ENCODE assay signal across 8 mouse cellular contexts in genomic region chr4:109407176-109407520, GRCm38 (mm10). TPM values are rescaled to one million over a fixed set of nuclear protein-coding genes. Genes with fewer than 3 reads are reported as not detected.
DNase-seq lines count a peak whose midpoint lies in the region; ATAC-seq and TF ChIP-seq lines count a peak whose summit lies in the region.

No protein-coding gene starts in this region.

- intact Hi-C loops in left cerebral cortex, postnatal 25 days (cut with DNase I): no loop called here

- no peak for TF ChIP-seq EP300 in liver, postnatal 0 days (IDR thresholded peaks at IDR 0.05; ENCODE audit: low read depth)

- POLR2A ChIA-PET in Patski (lab: Charles Lee): interaction anchor here (0.6 to 1.5 kb wide), 4 partner anchors 11 to 241 kb away, joined by 3 to 8 read pairs (median 5); no protein-coding TSS in a partner anchor

- CTCF ChIA-PET in Patski (lab: Charles Lee): no interaction called here

- no peak for TF ChIP-seq CTCF in Patski (IDR thresholded peaks at IDR 0.05)
- no peak for TF ChIP-seq CTCF in forebrain, postnatal 0 days (IDR thresholded peaks at IDR 0.05; ENCODE audit: low read depth)
- no peak for TF ChIP-seq CTCF in liver, postnatal 0 days (IDR thresholded peaks at IDR 0.05; ENCODE audit: low read depth)

- no peaks in the 10 kb centered on the region for H3K9me3 ChIP-seq in heart, embryonic 16.5 days (replicated peaks; ENCODE audit: control insufficient read depth, low read length)
- H3K9me3 ChIP-seq in forebrain, postnatal 0 days (ENCODE audit: low read length): no peaks in the 10 kb centered on the region
- H3K9me3 ChIP-seq in liver, postnatal 0 days (ENCODE audit: low read length): no peaks in the 10 kb centered on the region

- 4% methylated on average over 22 of the region's 24 CpGs for WGBS in heart, embryonic 16.5 days
- 2% methylated on average over 24 of the region's 24 CpGs for WGBS in forebrain, postnatal 0 days
- WGBS in liver, postnatal 0 days (ENCODE audit: insufficient replicate concordance): 3% methylated on average over 23 of the region's 24 CpGs

- no peaks in the 10 kb centered on the region for H3K36me3 ChIP-seq in heart, embryonic 16.5 days (ENCODE audit: control insufficient read depth, insufficient read depth)
- H3K36me3 ChIP-seq in forebrain, postnatal 0 days (ENCODE audit: insufficient read depth): no peaks in the 10 kb centered on the region
- peaks cover 8% of the 10 kb centered on the region; the same call in 1 of the 2 replicates for H3K36me3 ChIP-seq in liver, postnatal 0 days (replicated peaks; ENCODE audit: insufficient read depth, low read length)

- H3K4me2 ChIP-seq in heart, embryonic 16.5 days (ENCODE audit: low read depth, low read length): peak overlapping the region; percentile 92
- peak overlapping the region; percentile 99 for H3K4me2 ChIP-seq in forebrain, postnatal 0 days (ENCODE audit: low read depth)
- peak overlapping the region; percentile 99 for H3K4me2 ChIP-seq in liver, postnatal 0 days (ENCODE audit: low read depth, low read length)

- peak overlapping the region; percentile 70 for H3K4me3 ChIP-seq in heart, embryonic 16.5 days (ENCODE audit: low read length)
- peak overlapping the region; percentile 65 for H3K4me3 ChIP-seq in forebrain, postnatal 0 days (ENCODE audit: low read depth, low read length)
- peak overlapping the region; percentile 68 for H3K4me3 ChIP-seq in liver, postnatal 0 days (ENCODE audit: low read depth, low read length)

- in situ Hi-C loops in Patski (cut with MboI; ENCODE audit: low pct_unique_long_range_greater_than_20kb): no loop called here

- peak; percentile 5; the same call in 1 of the 2 replicates for ATAC-seq in heart, embryonic 16.5 days (replicated peaks; ENCODE audit: extremely low read depth, insufficient read depth, low FRiP score)
- ATAC-seq in Patski: peak; percentile 19
- peak; percentile 49 for ATAC-seq in forebrain, postnatal 0 days
- no peak for ATAC-seq in liver, postnatal 0 days
- no peak for ATAC-seq in megakaryocyte progenitor cell, adult 5-6 weeks (replicated peaks; ENCODE audit: poor library complexity)

- H3K27me3 ChIP-seq in heart, embryonic 16.5 days (ENCODE audit: control insufficient read depth, insufficient read depth, low read length): no peaks in the 10 kb centered on the region
- H3K27me3 ChIP-seq in Patski: no peaks in the 10 kb centered on the region
- H3K27me3 ChIP-seq in forebrain, postnatal 0 days (ENCODE audit: insufficient read depth, low read length): no peaks in the 10 kb centered on the region
- H3K27me3 ChIP-seq in liver, postnatal 0 days (ENCODE audit: insufficient read depth, low read length): no peaks in the 10 kb centered on the region

- H3K4me1 ChIP-seq in heart, embryonic 16.5 days (ENCODE audit: control insufficient read depth, insufficient read depth, low read length): peaks cover 27% of the 10 kb centered on the region
- 0 out of 2 replicates have a peak, but pooled peaks cover 3% of the 10 kb centered on the region for H3K4me1 ChIP-seq in forebrain, postnatal 0 days (ENCODE audit: insufficient read depth)
- peaks cover 42% of the 10 kb centered on the region for H3K4me1 ChIP-seq in liver, postnatal 0 days (ENCODE audit: insufficient read depth)

- no peak for DNase-seq in heart, adult 8-10 months (ENCODE audit: low spot score)
- no peak for DNase-seq in Patski (ENCODE audit: low read depth, low spot score)
- no peak for DNase-seq in forebrain, postnatal 0 days
- no peak for DNase-seq in liver, postnatal 0 days
- no peak for DNase-seq in embryo, embryonic 10 days (ENCODE audit: low spot score)
- DNase-seq in left cerebral cortex, postnatal 25 days (ENCODE audit: low spot score in 2 of 2): no peak

- peak overlapping the region; percentile 78 for H3K9ac ChIP-seq in heart, embryonic 16.5 days (ENCODE audit: low read length)
- peak overlapping the region; percentile 71 for H3K9ac ChIP-seq in forebrain, postnatal 0 days
- H3K9ac ChIP-seq in liver, postnatal 0 days (replicated peaks): peak overlapping the region; percentile 82

- H3K27ac ChIP-seq in heart, embryonic 16.5 days (ENCODE audit: low read length): no peak overlapping the region; the same call in 1 of the 2 replicates
- no peak overlapping the region for H3K27ac ChIP-seq in forebrain, postnatal 0 days (ENCODE audit: low read depth, low read length)
- H3K27ac ChIP-seq in liver, postnatal 0 days (ENCODE audit: low read depth): peak overlapping the region; percentile 88

RNA-seq across cellular contexts. Expression of gene Ttc39a, which starts 0.7 kb away (rescaled TPM):
- 6.7 and 7.7 TPM in 2 replicates for polyA plus RNA-seq in heart, embryonic 16.5 days (2015; fragmentation: Nextera tagmentation; extraction: Ambion mirVana)
- total RNA-seq in heart, adult 8-10 months (2022): 1 to 10 TPM; 1.3 to 2.0 (median 1.7) TPM
- 7.2 TPM for polyA plus RNA-seq in Patski (2021)
- total RNA-seq in forebrain, postnatal 0 days (2014; rRNA removed): 1.5 and 4.5 TPM in 2 replicates
- polyA plus RNA-seq in forebrain, postnatal 0 days (2015; fragmentation: Nextera tagmentation; extraction: Ambion mirVana): 1.1 and 1.9 TPM in 2 replicates
- 5.0 and 5.4 TPM in 2 replicates for polyA plus RNA-seq in liver, postnatal 0 days (2015; fragmentation: Nextera tagmentation; extraction: Ambion mirVana)
- 0.64 and 1.2 TPM in 2 replicates for total RNA-seq in megakaryocyte progenitor cell, adult 5-6 weeks (2015)
- 0.98 and 4.0 TPM in 2 replicates for total RNA-seq in megakaryocyte progenitor cell, adult 5-6 weeks (2017)
- total RNA-seq in left cerebral cortex, postnatal 25 days (2021): 1 to 10 TPM; 2.0 to 3.9 TPM

Comparison
In these comparisons a context has a peak if more than half of its experiments do, and no peak if none do; other contexts are left out.
1. ATAC-seq: peak in heart, embryonic 16.5 days (single experiment), Patski (single experiment) and forebrain, postnatal 0 days (single experiment); none in liver, postnatal 0 days (single experiment) and megakaryocyte progenitor cell, adult 5-6 weeks (single experiment).
2. Peak in every context shown above with its lines, with median percentiles within 50 percentile points of each other: H3K4me2 ChIP-seq, H3K4me3 ChIP-seq and H3K9ac ChIP-seq.